Comparison of ENCODE assay signal across 19 mouse cellular contexts in the genomic region with DNA sequence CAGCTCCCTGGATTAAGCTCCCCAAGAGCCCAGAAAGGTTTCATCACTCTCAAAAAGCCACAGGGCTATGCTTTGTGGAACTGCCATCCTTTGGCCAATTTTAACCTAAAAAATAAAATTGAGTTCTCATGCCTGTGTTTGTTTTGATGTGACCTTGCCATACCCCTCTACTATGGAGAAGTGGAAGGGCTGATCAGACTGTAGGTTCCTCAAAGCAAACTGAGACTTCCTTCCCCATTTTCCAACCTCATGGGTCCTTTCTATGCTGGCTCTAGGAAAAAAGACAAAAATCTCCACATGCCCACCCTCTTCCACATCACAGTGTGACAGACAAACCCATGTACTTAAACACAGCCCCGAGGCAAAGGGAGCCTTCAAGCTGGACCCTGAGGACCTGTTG.
"Had no signal": no experiment of that assay in that cellular context is flagged by ENCODE, and none has a peak within 500 bp of the region (broad histone marks: within the 10 kb centered on the region; RNA-seq: fewer than 3 reads in every experiment).

No protein-coding gene starts in this region.

- H3K4me3 ChIP-seq: left cerebral cortex, adult 2 months; megakaryocyte, embryonic 14.5 days; midbrain, embryonic 10.5 days; midbrain, embryonic 13.5 days; myocyte; neural tube, embryonic 13.5 days had no signal

- H3K27ac ChIP-seq: kidney, postnatal 0 days; left cerebral cortex, adult 2 months; liver, embryonic 14.5 days; midbrain, embryonic 10.5 days; midbrain, embryonic 13.5 days; neural tube, embryonic 13.5 days had no signal

- H3K4me1 ChIP-seq: megakaryocyte, embryonic 14.5 days had no signal

- ATAC-seq: midbrain, embryonic 13.5 days; midbrain, embryonic 16.5 days had no signal

- DNase-seq: kidney, adult 2 months; kidney, postnatal 25 days; layer of hippocampus, postnatal 36 days; lung, adult 18-20 months; lung, postnatal 14 days; lung, postnatal 4 days; retina, postnatal 1 day; thymus, adult 2 months; thymus, postnatal 14 days; thymus, postnatal 4 days had no signal

- H3K36me3 ChIP-seq: midbrain, embryonic 10.5 days; midbrain, embryonic 13.5 days; neural tube, embryonic 13.5 days had no signal

- H3K9ac ChIP-seq: liver, embryonic 14.5 days; midbrain, embryonic 13.5 days; neural tube, embryonic 13.5 days had no signal

- H3K9me3 ChIP-seq: megakaryocyte, embryonic 14.5 days; midbrain, embryonic 10.5 days; midbrain, embryonic 13.5 days; neural tube, embryonic 13.5 days had no signal
